Mouse (Mus musculus) limb, embryonic 12.5 days (tissue): ENCODE measurements around the gene Apln. TPM values are rescaled to one million over a fixed set of nuclear protein-coding genes. Genes with fewer than 3 reads are reported as not detected.

Experiments used
- ATAC-seq: fragments of 200-750 bp; cut with Nextera tagmentation; 2 replicates; pipeline ENCODE4 v1.8.0; 2017; ENCODE audit warnings: low read depth, moderate TSS enrichment; ENCODE audit not compliant: insufficient number of reproducible peaks, insufficient read depth, low FRiP score, low TSS enrichment
- H3K27ac ChIP-seq: fragments of 300-500 bp; sonication (generic); 2 replicates; pipeline ENCODE4 v1.5.1; 2016; ENCODE audit warnings: mild to moderate bottlenecking, moderate library complexity
- H3K27me3 ChIP-seq: fragments of 300-500 bp; sonication (generic); 2 replicates; pipeline ENCODE4 v1.6.1; 2016; ENCODE audit warnings: mild to moderate bottlenecking, moderate library complexity
- H3K36me3 ChIP-seq: fragments of 300-500 bp; sonication (generic); 2 replicates; pipeline ENCODE4 v1.6.1; 2016; ENCODE audit warnings: mild to moderate bottlenecking, moderate library complexity
- H3K4me1 ChIP-seq: fragments of 300-500 bp; sonication (generic); replicated peaks from 2 replicates; pipeline ENCODE4 v1.6.1; 2016
- H3K4me2 ChIP-seq: fragments of 300-500 bp; sonication (generic); 2 replicates; pipeline ENCODE4 v1.6.1; 2016; ENCODE audit warnings: mild to moderate bottlenecking, moderate library complexity
- H3K4me3 ChIP-seq: fragments of 300-500 bp; sonication (generic); replicated peaks from 2 replicates; pipeline ENCODE4 v1.5.1; 2016; ENCODE audit warnings: mild to moderate bottlenecking
- H3K9ac ChIP-seq: fragments of 300-500 bp; sonication (generic); replicated peaks from 2 replicates; pipeline ENCODE4 v1.6.1; 2016; ENCODE audit warnings: mild to moderate bottlenecking, moderate library complexity
- H3K9me3 ChIP-seq: fragments of 300-500 bp; sonication (generic); 2 replicates; pipeline ENCODE4 v1.6.1; 2016; ENCODE audit warnings: mild to moderate bottlenecking, moderate library complexity
- WGBS: fragments of 180-500 bp; shearing (Covaris S2); methylation state at CpG from one replicate; pipeline ENCODE4 v1.1.7; 2016; 5-methylcytosine and 5-hydroxymethylcytosine counted together
- polyA plus RNA-seq: library from polyadenylated mRNA; unstranded; fragments of >200 nt; fragmentation: Nextera tagmentation; extraction: Ambion mirVana; gene quantifications from 2 replicates; pipeline ENCODE4 v1.2.1, GENCODE M21; 2016

Gene Apln
- polyA plus RNA-seq = 6.1 and 6.7 TPM in 2 replicates

DNA sequence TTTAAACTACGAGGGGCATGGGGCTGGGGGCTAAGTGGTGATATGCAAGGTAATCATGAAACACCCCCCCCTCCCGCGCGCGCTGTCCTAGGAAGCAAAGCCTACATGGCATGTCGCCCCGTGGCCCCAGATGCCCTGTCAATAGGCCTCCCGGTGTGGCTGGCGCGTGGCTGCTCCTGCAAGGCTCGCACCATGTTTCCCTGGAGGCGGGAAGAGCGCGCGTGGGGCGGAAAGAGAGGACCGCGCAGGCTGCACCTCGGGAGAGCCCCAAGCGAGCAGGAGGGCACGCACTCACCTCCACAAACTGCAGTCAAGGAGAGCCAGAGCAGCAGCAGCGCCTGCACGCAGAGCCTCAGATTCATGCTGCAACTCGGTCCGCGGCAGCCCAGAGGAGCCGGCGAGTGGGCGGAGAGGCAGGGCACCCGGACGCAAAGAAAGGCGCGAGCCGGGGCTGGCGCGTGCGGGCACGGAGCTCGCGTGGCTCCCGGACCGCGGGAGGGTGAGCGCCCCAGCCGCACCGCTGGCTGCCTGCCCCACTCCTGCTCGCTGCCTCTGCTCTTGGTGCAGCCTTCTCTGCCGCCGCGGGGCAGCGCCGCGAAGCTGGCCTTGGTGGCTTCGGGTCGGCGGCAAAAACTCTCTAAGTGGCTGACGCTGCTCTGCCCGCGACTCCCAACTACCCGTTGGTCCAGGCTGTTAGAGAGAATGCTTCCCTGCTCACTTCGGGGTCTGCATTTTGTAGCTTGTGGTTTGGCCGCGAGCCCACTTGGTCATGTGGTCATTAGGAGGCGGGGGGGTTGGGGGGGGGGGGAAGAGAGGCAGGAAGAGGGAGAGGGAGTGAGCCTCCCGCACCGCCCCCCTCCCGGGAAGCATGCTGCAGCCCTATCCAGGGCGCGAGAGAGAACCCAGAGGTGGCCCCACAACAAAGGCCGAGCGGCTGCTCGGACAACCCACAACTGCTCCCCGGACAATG is at the start of gene Apln:
Gene Apln (minus strand): TSS at position 710 of the 970 bp plus-strand sequence.
- peak; percentile 80; the same call in 1 of the 2 replicates for ATAC-seq
- H3K4me3 ChIP-seq = peak within 1 kb of the TSS; percentile 51
- H3K27me3 ChIP-seq = peaks cover 32% of the 10 kb centered on the region
- 22% methylated on average over 62 of the region's 73 CpGs for WGBS
- peak within 1 kb of the TSS; percentile 75 for H3K4me2 ChIP-seq
- no peaks in the 10 kb centered on the region for H3K9me3 ChIP-seq
- no peaks in the 10 kb centered on the region for H3K4me1 ChIP-seq
- peak within 1 kb of the TSS; percentile 67 for H3K9ac ChIP-seq
- H3K27ac ChIP-seq = peak within 1 kb of the TSS; percentile 80
- no peaks in the 10 kb centered on the region for H3K36me3 ChIP-seq

DNA sequence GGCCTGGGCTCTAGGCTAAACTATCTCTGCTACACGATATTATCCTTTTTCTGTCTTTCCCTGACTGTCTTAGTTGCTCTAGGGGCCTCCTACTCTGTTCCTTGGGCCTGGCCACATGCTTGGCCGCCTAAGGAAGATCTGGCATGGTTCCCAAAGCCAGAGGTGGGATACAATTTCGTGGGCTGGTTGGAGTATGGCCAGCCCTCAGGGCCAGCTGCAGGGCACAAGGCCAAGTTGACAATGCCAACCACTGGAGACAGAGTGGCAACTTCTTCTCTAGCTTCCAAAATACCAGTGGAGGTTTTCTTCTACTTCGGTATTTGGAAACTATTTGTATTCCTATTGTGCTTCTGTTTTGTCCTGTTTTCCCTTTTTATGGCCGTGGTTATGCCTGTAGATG is 47.7 kb upstream of the Apln start:
- Histone ChIP-seq H3K9me3 (no peaks in the 10 kb centered on the region), H3K4me1 (no peaks in the 10 kb centered on the region), H3K4me2 (no peak overlapping the region), H3K9ac (no peak overlapping the region), H3K27ac (no peak overlapping the region), H3K4me3 (no peak overlapping the region), H3K36me3 (no peaks in the 10 kb centered on the region), H3K27me3 (no peaks in the 10 kb centered on the region)
- 77% methylated on average over 5 of the region's 5 CpGs for WGBS
- no peak for ATAC-seq

DNA sequence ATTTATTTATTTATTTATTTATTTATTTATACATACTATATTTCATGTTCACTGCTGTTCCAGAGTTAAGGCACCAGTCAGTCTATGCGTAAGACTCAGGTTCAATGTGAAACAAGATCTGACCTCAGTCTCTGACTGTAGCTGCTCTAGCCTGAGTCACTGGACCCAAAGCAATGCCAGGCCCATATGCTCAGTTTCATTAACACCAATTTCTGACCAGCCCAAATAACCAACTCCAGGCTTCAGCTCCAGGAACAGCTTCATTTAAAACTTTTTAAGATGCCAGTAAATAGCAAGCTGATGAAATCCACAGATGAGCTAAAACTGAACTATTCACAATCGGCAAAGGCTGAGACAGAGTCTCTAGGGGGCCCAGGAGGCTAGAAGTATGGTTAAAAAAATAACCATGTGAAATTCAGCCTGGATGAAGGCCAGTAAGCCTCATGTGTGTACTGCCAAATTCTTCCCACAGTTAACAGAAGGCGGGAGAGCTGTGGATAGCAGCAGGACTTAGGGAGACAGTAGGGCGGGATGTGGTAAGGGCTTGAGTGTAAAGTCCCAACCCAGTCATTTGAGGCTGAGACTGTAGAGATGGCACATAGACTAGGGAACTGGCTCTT is 42.3 kb upstream of the Apln start:
- no peak for ATAC-seq
- Histone ChIP-seq H3K9me3 (no peaks in the 10 kb centered on the region), H3K27me3 (0 out of 2 replicates have a peak, but pooled peaks cover 7% of the 10 kb centered on the region), H3K36me3 (no peaks in the 10 kb centered on the region), H3K4me1 (no peaks in the 10 kb centered on the region), H3K9ac (no peak overlapping the region), H3K4me3 (no peak overlapping the region), H3K27ac (no peak overlapping the region), H3K4me2 (no peak overlapping the region)
- WGBS = 71% methylated on average over 4 of the region's 4 CpGs

DNA sequence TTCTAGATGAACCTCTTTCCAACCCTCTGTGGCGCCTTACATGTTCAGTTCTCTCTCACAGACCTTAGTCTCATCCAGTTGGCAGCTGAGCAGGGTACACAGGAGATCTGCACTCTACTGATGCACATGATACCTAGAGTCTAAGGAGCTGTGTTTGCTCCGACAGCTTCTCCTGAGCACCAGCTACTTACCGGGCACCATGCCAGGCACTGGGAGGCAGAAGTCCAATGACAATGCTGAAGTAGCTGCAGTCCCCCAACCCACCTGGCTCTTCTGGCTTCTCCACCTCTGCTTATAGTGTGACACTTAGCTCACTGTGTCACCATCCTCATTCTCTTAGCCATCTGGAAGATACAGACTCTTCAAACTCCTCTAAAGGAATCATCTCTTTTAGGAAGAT is 40.0 kb upstream of the Apln start:
- WGBS = 91% methylated on average over 3 of the region's 3 CpGs

DNA sequence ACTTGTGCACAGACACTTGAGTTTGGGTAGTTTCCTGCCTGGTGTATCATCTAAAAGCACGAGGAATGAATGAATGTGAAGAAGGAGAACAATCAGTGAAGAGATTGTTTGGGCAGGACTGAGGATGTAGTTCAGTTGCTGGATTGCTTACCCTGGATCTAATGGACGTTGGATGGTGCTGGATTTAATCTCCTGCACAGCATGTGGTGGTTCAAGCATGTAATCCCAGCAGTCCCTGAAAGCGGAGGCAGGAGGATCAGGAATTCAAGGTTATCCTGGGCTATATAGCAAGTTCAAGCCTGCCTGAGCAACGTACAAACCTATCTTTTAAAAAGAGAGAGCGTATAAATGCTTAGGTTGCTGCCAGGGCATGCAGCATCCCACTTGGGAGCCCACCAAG is 37.7 kb upstream of the Apln start:
- Histone ChIP-seq H3K27me3 (peaks cover 7% of the 10 kb centered on the region; the same call in 1 of the 2 replicates), H3K4me1 (no peaks in the 10 kb centered on the region), H3K9ac (no peak overlapping the region), H3K36me3 (no peaks in the 10 kb centered on the region), H3K4me3 (no peak overlapping the region), H3K4me2 (no peak overlapping the region), H3K27ac (no peak overlapping the region), H3K9me3 (no peaks in the 10 kb centered on the region)
- WGBS = 25% methylated on average over 5 of the region's 5 CpGs
- ATAC-seq = no peak

More for the DNA sequence above, 40.0 kb upstream of the Apln start:
- peaks cover 7% of the 10 kb centered on the region; the same call in 1 of the 2 replicates for H3K27me3 ChIP-seq
- no peaks in the 10 kb centered on the region for H3K4me1 ChIP-seq
- H3K36me3 ChIP-seq = no peaks in the 10 kb centered on the region
- H3K4me3 ChIP-seq = no peak overlapping the region
- H3K27ac ChIP-seq = no peak overlapping the region
- ATAC-seq = no peak
- H3K9me3 ChIP-seq = no peaks in the 10 kb centered on the region
- H3K9ac ChIP-seq = no peak overlapping the region
- H3K4me2 ChIP-seq = no peak overlapping the region

DNA sequence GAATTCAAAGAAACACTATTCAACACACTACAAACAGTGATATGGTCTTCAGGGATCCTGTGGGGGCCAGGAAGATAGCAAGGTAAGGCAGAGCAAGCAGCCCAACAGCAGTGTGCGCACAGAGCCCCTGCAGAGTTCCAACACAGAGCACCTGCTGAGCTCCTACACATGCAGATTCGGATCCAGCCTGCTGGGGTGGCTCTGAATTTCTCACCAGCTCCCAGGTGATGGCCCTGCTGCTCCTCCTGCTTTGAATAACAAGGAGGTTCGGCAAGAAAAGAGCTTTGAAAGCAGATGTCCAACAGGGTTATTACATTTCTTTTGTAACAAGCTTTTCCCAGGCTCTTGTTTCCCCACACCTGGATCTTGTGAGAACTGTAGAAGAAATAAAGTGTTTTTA is 37.3 kb upstream of the Apln start:
- Histone ChIP-seq H3K27me3 (peaks cover 7% of the 10 kb centered on the region; the same call in 1 of the 2 replicates), H3K4me3 (no peak overlapping the region), H3K27ac (no peak overlapping the region), H3K9ac (no peak overlapping the region), H3K4me1 (no peaks in the 10 kb centered on the region), H3K36me3 (no peaks in the 10 kb centered on the region), H3K9me3 (no peaks in the 10 kb centered on the region), H3K4me2 (no peak overlapping the region)
- 16% methylated on average over 3 of the region's 3 CpGs for WGBS
- no peak for ATAC-seq

DNA sequence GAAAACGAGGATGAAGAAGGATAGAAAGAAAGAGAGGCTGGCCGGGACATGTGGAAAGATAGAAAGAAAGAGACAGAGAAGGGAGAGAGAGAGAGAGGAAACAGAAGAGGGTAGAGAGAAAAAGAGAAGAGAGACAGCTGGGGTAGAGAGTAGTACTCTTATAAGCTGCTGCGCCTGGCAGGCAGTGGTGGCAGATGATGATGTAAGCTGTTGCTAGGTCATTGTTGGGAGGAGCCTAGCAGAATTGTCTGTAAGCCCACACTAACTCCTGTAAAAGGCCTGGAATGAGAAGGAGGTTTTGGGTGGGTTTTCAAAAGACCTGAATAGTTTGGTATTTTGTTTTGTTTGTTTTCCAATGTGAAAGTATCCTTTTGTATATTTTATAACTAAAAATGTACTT is 32.2 kb upstream of the Apln start:
- H3K27me3 ChIP-seq = no peaks in the 10 kb centered on the region; the same call in 1 of the 2 replicates
- H3K36me3 ChIP-seq = no peaks in the 10 kb centered on the region
- no peak overlapping the region for H3K27ac ChIP-seq
- H3K4me3 ChIP-seq = no peak overlapping the region
- 75% methylated on average over 3 of the region's 3 CpGs for WGBS
- no peak overlapping the region for H3K9ac ChIP-seq
- no peak overlapping the region for H3K4me2 ChIP-seq
- H3K4me1 ChIP-seq = no peaks in the 10 kb centered on the region
- no peak for ATAC-seq
- no peaks in the 10 kb centered on the region for H3K9me3 ChIP-seq

DNA sequence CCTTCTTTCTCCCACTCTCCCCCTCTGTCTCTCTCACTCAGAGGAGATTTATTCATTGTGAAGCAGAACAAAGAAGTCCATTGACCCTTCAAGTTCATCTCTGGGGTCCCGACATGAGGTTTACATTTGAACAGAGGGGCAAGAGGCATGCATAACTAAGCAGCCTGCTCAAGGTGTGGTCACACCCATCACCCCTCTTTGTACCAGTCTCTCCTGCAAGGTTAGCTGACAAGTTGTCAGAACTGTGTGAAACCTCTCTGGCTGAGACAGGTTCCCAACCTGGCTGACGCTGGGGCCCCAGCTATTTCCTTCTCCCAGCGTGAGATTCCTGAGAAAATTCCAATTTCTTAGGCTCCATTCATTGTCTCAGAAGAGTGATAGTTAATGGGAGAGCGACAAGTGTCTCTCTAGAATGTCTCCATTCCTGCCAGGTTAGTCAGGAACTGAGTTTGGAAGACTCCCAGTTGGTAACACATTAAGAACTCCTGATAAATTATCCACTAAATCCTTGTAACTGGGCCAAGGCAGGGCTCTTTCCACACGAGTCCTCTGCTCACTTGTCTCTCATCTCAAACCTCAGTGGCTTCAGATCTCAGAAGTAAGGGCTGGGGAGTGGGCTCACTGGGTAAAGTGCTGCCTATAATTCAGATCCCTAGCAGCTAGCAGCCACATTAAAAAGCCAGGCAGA is 29.7 kb upstream of the Apln start:
- H3K9me3 ChIP-seq = no peaks in the 10 kb centered on the region
- H3K27me3 ChIP-seq = no peaks in the 10 kb centered on the region
- H3K4me3 ChIP-seq = no peak overlapping the region
- no peak overlapping the region for H3K27ac ChIP-seq
- no peaks in the 10 kb centered on the region for H3K36me3 ChIP-seq
- ATAC-seq = no peak
- H3K9ac ChIP-seq = no peak overlapping the region
- 36% methylated on average over 5 of the region's 5 CpGs for WGBS
- no peaks in the 10 kb centered on the region for H3K4me1 ChIP-seq
- no peak overlapping the region for H3K4me2 ChIP-seq

DNA sequence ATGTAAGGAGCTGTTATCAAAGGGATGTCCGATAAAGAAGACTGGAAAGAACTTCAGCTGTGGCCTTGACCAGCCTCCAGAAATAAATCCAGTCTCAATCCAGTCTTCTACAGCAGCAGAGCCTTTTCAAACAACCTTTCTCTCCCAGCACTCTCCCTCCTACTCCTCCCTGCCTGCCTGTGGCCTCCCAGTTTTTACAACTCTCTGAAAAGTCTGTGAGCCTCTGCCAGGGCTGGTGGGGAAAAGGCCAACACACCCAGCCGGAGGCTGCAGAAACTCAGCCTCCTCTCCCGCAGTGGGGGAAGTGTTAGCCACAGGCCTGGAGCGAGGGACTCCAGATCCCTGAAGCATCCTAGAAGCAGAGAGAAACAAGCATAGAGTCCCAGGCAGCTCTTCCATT is 27.8 kb upstream of the Apln start:
- no peaks in the 10 kb centered on the region for H3K4me1 ChIP-seq
- H3K9me3 ChIP-seq = no peaks in the 10 kb centered on the region
- no peak overlapping the region for H3K9ac ChIP-seq
- H3K27ac ChIP-seq = no peak overlapping the region
- 63% methylated on average over 4 of the region's 4 CpGs for WGBS
- no peak overlapping the region for H3K4me2 ChIP-seq
- no peak overlapping the region for H3K4me3 ChIP-seq
- no peaks in the 10 kb centered on the region for H3K36me3 ChIP-seq
- no peaks in the 10 kb centered on the region for H3K27me3 ChIP-seq
- no peak for ATAC-seq

DNA sequence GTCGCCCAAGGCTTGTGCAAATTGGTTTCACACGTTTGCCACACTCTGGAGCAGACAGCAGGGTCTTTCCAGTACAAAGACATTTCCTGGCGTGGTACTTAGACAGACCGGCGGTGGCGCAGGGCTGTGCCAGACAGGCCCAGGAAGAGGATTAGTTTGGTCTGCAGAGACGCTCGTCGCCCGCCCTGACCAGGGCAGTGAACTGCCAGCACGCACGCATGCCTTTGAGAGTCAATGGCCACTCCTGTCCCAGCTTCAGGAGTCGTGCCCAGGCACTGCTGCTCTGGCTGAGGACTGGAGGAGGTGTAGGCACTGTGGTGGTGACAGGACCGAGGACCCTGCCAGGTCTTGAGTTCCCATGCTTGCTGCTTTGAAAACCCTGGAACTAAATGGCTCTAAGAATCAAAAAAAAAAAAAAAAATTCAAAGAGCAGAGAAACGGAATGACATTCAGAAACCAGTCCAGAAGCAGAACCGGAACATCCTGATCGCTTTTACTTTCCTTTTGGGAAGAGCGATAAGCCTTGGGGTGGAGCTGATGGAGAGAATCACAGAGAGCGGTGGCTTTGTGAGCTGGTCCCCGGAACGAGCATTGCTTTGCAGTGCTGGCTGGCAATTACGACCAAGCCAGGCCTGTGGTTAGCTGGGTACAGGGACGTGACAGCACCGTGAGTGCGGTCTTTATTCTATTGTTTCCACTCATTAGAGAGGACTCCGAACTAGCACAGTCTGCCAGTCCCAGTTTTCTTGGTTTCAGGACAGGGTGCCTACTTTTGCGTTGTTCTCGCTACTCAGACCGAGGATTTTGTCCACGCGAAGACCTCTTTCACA is 19.7 kb upstream of the Apln start:
- ATAC-seq = no peak
- WGBS = 31% methylated on average over 31 of the region's 31 CpGs
- H3K4me3 ChIP-seq = peak overlapping the region; percentile 32

More for the DNA sequence above, 19.7 kb upstream of the Apln start:
- Histone ChIP-seq H3K9ac (peak overlapping the region; percentile 37; the same call in 1 of the 2 replicates), H3K27ac (no peak overlapping the region), H3K4me2 (peak overlapping the region; percentile 54), H3K27me3 (no peaks in the 10 kb centered on the region), H3K36me3 (no peaks in the 10 kb centered on the region), H3K4me1 (no peaks in the 10 kb centered on the region), H3K9me3 (no peaks in the 10 kb centered on the region)
